Mouse (Mus musculus) C2C12 (cell line): ENCODE measurements around the gene Etnk2. TPM values are rescaled to one million over a fixed set of nuclear protein-coding genes. Genes with fewer than 3 reads are reported as not detected.

ENCODE experiments used
- H3K27me3 ChIP-seq: one replicate; pipeline ENCODE4 v1.6.1; 2011; ENCODE audit not compliant: control insufficient read depth, insufficient read depth, insufficient read length
- H3K36me3 ChIP-seq: one replicate; pipeline ENCODE4 v1.6.1; 2011; ENCODE audit not compliant: control insufficient read depth, insufficient read depth
- H3K4me3 ChIP-seq: one replicate; pipeline ENCODE4 v1.5.1; 2011; ENCODE audit warnings: mild to moderate bottlenecking, control low read depth; ENCODE audit not compliant: poor library complexity, insufficient read depth, severe bottlenecking
- H3K79me2 ChIP-seq: one replicate; pipeline ENCODE4 v1.6.1; 2011; ENCODE audit not compliant: control insufficient read depth, insufficient read depth
- H3K79me3 ChIP-seq: one replicate; pipeline ENCODE4 v1.6.1; 2011; ENCODE audit warnings: low read depth, control low read depth
- H3ac ChIP-seq: one replicate; pipeline ENCODE3; 2011; ENCODE audit warnings: low read depth; ENCODE audit not compliant: control insufficient read depth, insufficient read length
- CEBPB ChIP-seq: IDR thresholded peaks from one replicate; pipeline ENCODE4 v1.6.1; 2011; ENCODE audit warnings: low read depth, mild to moderate bottlenecking, control low read depth, moderate library complexity
- CTCF ChIP-seq: IDR thresholded peaks from one replicate; pipeline ENCODE4 v1.5.1; 2011; ENCODE audit not compliant: control insufficient read depth, insufficient read depth, insufficient read length
- FOSL1 ChIP-seq: IDR thresholded peaks from one replicate; pipeline ENCODE4 v1.8.0; 2011; ENCODE audit warnings: mild to moderate bottlenecking, low read length; ENCODE audit not compliant: poor library complexity, insufficient read depth, severe bottlenecking
- MAX ChIP-seq: IDR thresholded peaks from one replicate; pipeline ENCODE4 v1.6.1; 2011; ENCODE audit warnings: mild to moderate bottlenecking, control low read depth
- MYOD1 ChIP-seq: IDR thresholded peaks from one replicate; pipeline ENCODE4 v1.6.1; 2011; ENCODE audit warnings: low read depth; ENCODE audit not compliant: control insufficient read depth, insufficient read length
- MYOG ChIP-seq: IDR thresholded peaks from one replicate; pipeline ENCODE4 v1.6.1; 2011; ENCODE audit not compliant: control insufficient read depth, insufficient read length; ENCODE audit errors: extremely low read depth
- USF1 ChIP-seq: IDR thresholded peaks from one replicate; pipeline ENCODE4 v1.6.1; 2011; ENCODE audit warnings: low read depth, mild to moderate bottlenecking, control low read depth, moderate library complexity
- polyA plus RNA-seq: library from polyadenylated mRNA; unstranded; fragments of >200 nt; fragmentation: generic; extraction: Trizol; gene quantifications from one replicate; pipeline ENCODE4 v1.2.1, GENCODE M21; 2012; ENCODE audit warnings: missing spikeins

Etnk2 gene
- polyA plus RNA-seq, 1 experiment: not detected

- TF ChIP-seq MYOD1 (no peak), MAX (no peak), FOSL1 (no peak), MYOG (no peak), CEBPB (no peak), USF1 (no peak), CTCF (no peak)
- Histone ChIP-seq H3K79me2 (no peaks in the 10 kb centered on the region), H3K36me3 (no peaks in the 10 kb centered on the region), H3K79me3 (no peaks in the 10 kb centered on the region), H3ac (no peak overlapping the region), H3K27me3 (peaks cover 65% of the 10 kb centered on the region), H3K4me3 (no peak overlapping the region)
These were observed 59.3 kb downstream of the Etnk2 start for GRCm38 (mm10) chr1:133422615-133423161.

GRCm38 (mm10) chr1:133423166-133423542, 59.8 kb downstream of the Etnk2 start:
- TF ChIP-seq FOSL1 (no peak), MYOD1 (no peak), USF1 (no peak), MYOG (no peak), CTCF (no peak), CEBPB (no peak)
- Histone ChIP-seq H3K27me3 (peaks cover 60% of the 10 kb centered on the region), H3K4me3 (peak overlapping the region; percentile 18), H3K79me3 (no peaks in the 10 kb centered on the region), H3K36me3 (no peaks in the 10 kb centered on the region), H3ac (peak overlapping the region; percentile 19), H3K79me2 (no peaks in the 10 kb centered on the region)

- no peaks in the 10 kb centered on the region for H3K79me2 ChIP-seq
These were observed 60.4 kb downstream of the Etnk2 start, which contains the start of gene Sox13 for GRCm38 (mm10) chr1:133423543-133424480. TSS of gene Sox13 (minus strand) at chr1:133424377.

GRCm38 (mm10) chr1:133424547-133425140, 61.3 kb downstream of the Etnk2 start:
- no peak overlapping the region for H3ac ChIP-seq
- peaks cover 47% of the 10 kb centered on the region for H3K27me3 ChIP-seq

More at GRCm38 (mm10) chr1:133423543-133424480, 60.4 kb downstream of the Etnk2 start, which contains the start of gene Sox13:
- peak within 1 kb of the TSS; percentile 55 for H3ac ChIP-seq
- H3K79me3 ChIP-seq: no peaks in the 10 kb centered on the region
- H3K4me3 ChIP-seq: peak within 1 kb of the TSS; percentile 18
- no peak for TF ChIP-seq MYOG
- TF ChIP-seq MAX: no peak
- TF ChIP-seq MYOD1: no peak
- no peak for TF ChIP-seq CTCF
- TF ChIP-seq FOSL1: no peak
- TF ChIP-seq CEBPB: no peak
- TF ChIP-seq USF1: no peak
- peaks cover 56% of the 10 kb centered on the region for H3K27me3 ChIP-seq
- H3K36me3 ChIP-seq: no peaks in the 10 kb centered on the region

More at GRCm38 (mm10) chr1:133424547-133425140, 61.3 kb downstream of the Etnk2 start:
- no peak for TF ChIP-seq CTCF
- no peak for TF ChIP-seq MAX
- no peak for TF ChIP-seq MYOG
- TF ChIP-seq FOSL1: no peak
- TF ChIP-seq USF1: no peak
- TF ChIP-seq MYOD1: no peak
- no peak for TF ChIP-seq CEBPB
- no peaks in the 10 kb centered on the region for H3K79me3 ChIP-seq
- no peak overlapping the region for H3K4me3 ChIP-seq
- H3K36me3 ChIP-seq: no peaks in the 10 kb centered on the region
- no peaks in the 10 kb centered on the region for H3K79me2 ChIP-seq

Other genes with a start within 250 kb of the Etnk2 start
- 28.0 TPM for gene Ppp1r15b, start 232.4 kb upstream of the Etnk2 start, polyA plus RNA-seq
- gene Plekha6, start 199.4 kb upstream of the Etnk2 start, polyA plus RNA-seq: 0.15 TPM
- gene Golt1a, start 53.8 kb upstream of the Etnk2 start, polyA plus RNA-seq: not detected
- gene Kiss1, start 41.7 kb upstream of the Etnk2 start, polyA plus RNA-seq: not detected
- not detected for gene Ren1, start 13.1 kb upstream of the Etnk2 start, polyA plus RNA-seq
- gene Sox13, start 60.8 kb downstream of the Etnk2 start, polyA plus RNA-seq: 0.26 TPM
- gene Snrpe, start 246.7 kb downstream of the Etnk2 start, polyA plus RNA-seq: 465 TPM